Mouse (Mus musculus): ENCODE measurements around the gene Il20rb. TPM values are rescaled to one million over a fixed set of nuclear protein-coding genes. Genes with fewer than 3 reads are reported as not detected.

Gene Il20rb
- polyA plus RNA-seq, 1 experiment from 2014 or later = 0.37 TPM

DNA sequence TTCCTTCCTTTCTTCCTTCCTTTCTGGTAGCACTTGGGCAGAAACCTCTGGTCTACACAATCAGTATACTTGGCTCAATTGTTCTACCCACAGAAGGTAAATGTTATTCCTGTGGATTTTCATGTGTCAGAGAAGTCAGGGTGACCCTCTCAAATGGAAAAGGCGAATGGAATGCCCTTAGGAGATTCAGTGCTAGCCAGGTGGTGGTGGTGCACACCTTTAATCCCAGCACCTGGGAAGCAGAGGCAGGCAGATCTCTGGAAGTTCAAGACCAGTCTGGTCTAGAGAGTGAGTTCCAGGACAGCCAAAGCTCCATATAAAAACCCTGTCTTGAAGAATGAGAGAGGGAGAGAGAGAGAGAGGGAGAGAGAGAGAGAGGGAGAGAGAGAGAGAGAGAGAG, 16.4 kb downstream of the Il20rb start:
- no peaks in the 10 kb centered on the region for H3K36me3 ChIP-seq
- no peak overlapping the region for H3K27ac ChIP-seq
- H3K4me2 ChIP-seq = no peak overlapping the region
- H3K4me1 ChIP-seq (replicated peaks) = no peaks in the 10 kb centered on the region
- H3K9ac ChIP-seq = no peak overlapping the region
- H3K27me3 ChIP-seq = no peaks in the 10 kb centered on the region
- DNase-seq (no peak), ATAC-seq (ENCODE audit: low read depth) (no peak)
- no peak overlapping the region for H3K4me3 ChIP-seq (replicated peaks)
- 28% methylated on average over 1 of the region's 1 CpGs for WGBS (ENCODE audit: insufficient replicate concordance)
- H3K9me3 ChIP-seq (replicated peaks) = no peaks in the 10 kb centered on the region

DNA sequence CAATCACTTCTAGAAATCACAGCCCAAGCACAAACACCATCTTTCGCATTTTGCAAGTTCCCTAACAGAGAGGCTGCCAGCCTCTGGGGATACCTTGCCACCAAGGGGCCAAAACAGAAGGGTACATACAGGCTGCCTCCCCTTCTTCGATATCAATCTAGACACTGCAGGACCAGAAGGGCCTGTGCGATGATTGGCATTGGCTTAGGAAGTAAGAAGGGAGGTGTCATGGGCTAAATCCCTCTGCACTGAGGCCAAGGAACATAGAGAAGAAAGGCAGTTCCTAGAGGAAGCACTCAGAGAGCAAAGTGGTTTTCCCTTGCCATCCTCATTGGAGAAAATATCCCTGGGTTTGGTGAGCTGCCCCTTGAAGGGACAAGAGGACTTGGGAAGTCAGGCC, 16.9 kb downstream of the Il20rb start:
- Histone ChIP-seq H3K36me3 (no peaks in the 10 kb centered on the region), H3K9ac (no peak overlapping the region), H3K27ac (no peak overlapping the region), H3K9me3 (replicated peaks) (no peaks in the 10 kb centered on the region), H3K4me3 (replicated peaks) (no peak overlapping the region), H3K4me1 (replicated peaks) (no peaks in the 10 kb centered on the region), H3K4me2 (no peak overlapping the region), H3K27me3 (no peaks in the 10 kb centered on the region)
- DNase-seq (no peak), ATAC-seq (ENCODE audit: low read depth) (no peak)
- 79% methylated on average over 3 of the region's 3 CpGs for WGBS (ENCODE audit: insufficient replicate concordance)

DNA sequence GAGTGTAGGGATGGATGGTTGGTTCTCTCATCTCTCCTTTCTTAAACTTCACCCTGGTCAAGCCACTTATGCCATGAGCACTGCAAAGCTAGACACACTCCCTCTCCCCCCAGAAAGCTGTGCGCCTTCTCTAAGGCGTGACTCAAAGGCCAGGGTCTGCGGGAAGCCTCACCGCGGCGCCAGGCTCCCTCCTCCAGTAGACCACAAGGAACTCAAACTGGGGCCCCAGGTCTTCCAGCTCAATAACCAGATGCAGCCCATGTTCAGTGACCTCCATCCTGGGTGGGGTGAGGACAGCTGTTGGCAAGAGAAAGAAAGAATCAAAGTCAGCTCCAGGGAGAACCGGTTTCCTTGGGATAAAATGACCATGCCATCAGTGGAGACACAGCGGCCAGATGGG, 18.4 kb downstream of the Il20rb start:
- no peaks in the 10 kb centered on the region for H3K36me3 ChIP-seq
- H3K4me2 ChIP-seq = no peak overlapping the region
- no peaks in the 10 kb centered on the region for H3K4me1 ChIP-seq (replicated peaks)
- DNase-seq (no peak), ATAC-seq (ENCODE audit: low read depth) (no peak)
- no peak overlapping the region for H3K9ac ChIP-seq
- no peak overlapping the region for H3K4me3 ChIP-seq (replicated peaks)
- 91% methylated on average over 8 of the region's 8 CpGs for WGBS (ENCODE audit: insufficient replicate concordance)
- no peak overlapping the region for H3K27ac ChIP-seq
- H3K9me3 ChIP-seq (replicated peaks) = no peaks in the 10 kb centered on the region
- no peaks in the 10 kb centered on the region for H3K27me3 ChIP-seq

DNA sequence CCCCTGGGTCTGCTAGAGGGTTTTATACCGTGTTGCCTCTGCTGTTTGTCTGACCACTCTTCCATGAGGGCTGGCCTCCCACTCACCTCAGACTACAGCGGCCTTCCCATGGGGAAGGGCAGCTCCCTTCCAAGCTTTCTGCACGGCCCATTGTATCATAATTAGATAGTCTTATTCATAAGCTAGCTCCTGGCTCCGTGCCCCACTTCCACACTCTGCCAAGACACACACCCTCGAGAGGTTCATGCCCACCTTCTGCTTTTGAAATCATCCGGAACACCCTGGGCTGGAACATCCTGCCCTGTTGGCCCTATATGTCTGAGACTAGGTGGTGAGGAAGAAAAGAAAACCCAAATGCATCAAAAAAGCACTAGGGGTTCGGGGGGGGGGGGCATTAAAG, 18.9 kb downstream of the Il20rb start:
- no peak for DNase-seq
- Histone ChIP-seq H3K27me3 (no peaks in the 10 kb centered on the region), H3K4me1 (replicated peaks) (no peaks in the 10 kb centered on the region), H3K36me3 (no peaks in the 10 kb centered on the region), H3K9ac (no peak overlapping the region), H3K9me3 (replicated peaks) (no peaks in the 10 kb centered on the region), H3K4me3 (replicated peaks) (no peak overlapping the region), H3K4me2 (no peak overlapping the region), H3K27ac (no peak overlapping the region)
- 68% methylated on average over 7 of the region's 7 CpGs for WGBS (ENCODE audit: insufficient replicate concordance)
- no peak for ATAC-seq (ENCODE audit: low read depth)

DNA sequence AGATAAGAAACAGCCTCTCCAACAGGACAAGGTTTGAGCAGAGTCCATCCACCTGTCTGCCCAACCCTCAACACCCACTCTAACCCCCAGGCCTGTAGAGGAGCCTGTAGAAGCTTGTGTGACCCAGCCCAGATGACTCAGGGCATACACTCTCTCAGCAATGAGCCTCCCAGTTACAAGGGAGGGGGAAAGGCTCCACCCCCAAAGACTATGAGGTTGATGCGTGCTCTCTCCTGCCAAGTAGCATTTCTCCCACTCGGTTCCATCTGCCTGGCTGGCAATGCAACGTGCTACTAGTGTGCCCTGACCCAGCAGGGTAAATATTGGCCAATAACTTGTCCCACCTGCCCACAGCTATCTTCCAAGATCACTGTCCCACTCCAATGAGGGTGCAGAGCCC, 19.8 kb downstream of the Il20rb start:
- DNase-seq = no peak
- ATAC-seq (ENCODE audit: low read depth) = no peak
- H3K9me3 ChIP-seq (replicated peaks) = no peaks in the 10 kb centered on the region
- no peaks in the 10 kb centered on the region for H3K27me3 ChIP-seq
- no peak overlapping the region for H3K27ac ChIP-seq
- no peak overlapping the region for H3K4me3 ChIP-seq (replicated peaks)
- H3K4me1 ChIP-seq (replicated peaks) = no peaks in the 10 kb centered on the region
- H3K36me3 ChIP-seq = no peaks in the 10 kb centered on the region
- H3K9ac ChIP-seq = no peak overlapping the region
- H3K4me2 ChIP-seq = no peak overlapping the region
- 68% methylated on average over 3 of the region's 3 CpGs for WGBS (ENCODE audit: insufficient replicate concordance)

DNA sequence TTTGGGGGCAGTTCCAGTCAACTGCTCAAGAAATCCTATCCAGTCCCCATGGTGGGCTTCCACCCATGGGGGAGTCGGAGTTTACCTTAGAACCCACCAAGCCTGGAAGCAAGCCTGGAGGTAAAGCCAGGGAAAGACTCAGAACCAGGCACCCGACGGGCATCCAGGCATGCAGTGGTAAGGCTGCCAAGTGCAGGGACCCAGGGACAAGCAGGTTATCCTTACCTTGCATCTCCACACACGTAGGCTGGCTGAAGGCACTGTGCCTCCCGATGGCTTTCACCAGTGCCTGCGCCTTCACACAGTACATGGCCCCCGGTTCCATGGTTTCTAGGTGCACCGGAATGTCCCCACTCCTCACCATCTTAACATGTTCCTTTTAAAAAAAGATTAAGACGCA, 20.6 kb downstream of the Il20rb start:
- Histone ChIP-seq H3K36me3 (no peaks in the 10 kb centered on the region), H3K4me2 (no peak overlapping the region), H3K4me3 (replicated peaks) (no peak overlapping the region), H3K4me1 (replicated peaks) (no peaks in the 10 kb centered on the region), H3K27me3 (no peaks in the 10 kb centered on the region), H3K9ac (no peak overlapping the region), H3K9me3 (replicated peaks) (no peaks in the 10 kb centered on the region), H3K27ac (no peak overlapping the region)
- DNase-seq (no peak), ATAC-seq (ENCODE audit: low read depth) (no peak)
- 84% methylated on average over 9 of the region's 9 CpGs for WGBS (ENCODE audit: insufficient replicate concordance)

DNA sequence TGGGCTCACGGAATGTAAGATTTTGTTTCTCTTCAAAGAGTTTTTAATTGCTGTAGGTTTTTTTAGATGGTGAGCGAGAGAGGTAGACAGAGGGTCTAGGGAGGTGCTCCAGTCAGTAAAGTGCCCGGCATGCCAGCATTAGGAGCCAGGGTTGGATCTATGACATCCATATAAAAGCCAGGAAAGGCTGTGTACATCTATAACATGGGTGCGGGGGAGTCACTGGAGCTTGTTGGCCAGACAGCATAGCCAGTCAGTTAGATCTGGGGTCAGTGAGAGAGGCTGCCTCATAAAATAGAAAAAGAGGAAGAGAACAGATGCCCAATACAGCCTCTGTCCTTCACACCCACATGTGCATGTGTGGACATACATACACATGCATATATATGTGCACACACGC, 21.2 kb downstream of the Il20rb start:
- no peaks in the 10 kb centered on the region for H3K9me3 ChIP-seq (replicated peaks)
- H3K4me1 ChIP-seq (replicated peaks) = no peaks in the 10 kb centered on the region
- 81% methylated on average over 5 of the region's 5 CpGs for WGBS (ENCODE audit: insufficient replicate concordance)
- no peak overlapping the region for H3K4me2 ChIP-seq
- no peak overlapping the region for H3K9ac ChIP-seq
- H3K27ac ChIP-seq = no peak overlapping the region
- no peak overlapping the region for H3K4me3 ChIP-seq (replicated peaks)
- DNase-seq (no peak), ATAC-seq (ENCODE audit: low read depth) (no peak)
- H3K36me3 ChIP-seq = no peaks in the 10 kb centered on the region
- H3K27me3 ChIP-seq = no peaks in the 10 kb centered on the region

DNA sequence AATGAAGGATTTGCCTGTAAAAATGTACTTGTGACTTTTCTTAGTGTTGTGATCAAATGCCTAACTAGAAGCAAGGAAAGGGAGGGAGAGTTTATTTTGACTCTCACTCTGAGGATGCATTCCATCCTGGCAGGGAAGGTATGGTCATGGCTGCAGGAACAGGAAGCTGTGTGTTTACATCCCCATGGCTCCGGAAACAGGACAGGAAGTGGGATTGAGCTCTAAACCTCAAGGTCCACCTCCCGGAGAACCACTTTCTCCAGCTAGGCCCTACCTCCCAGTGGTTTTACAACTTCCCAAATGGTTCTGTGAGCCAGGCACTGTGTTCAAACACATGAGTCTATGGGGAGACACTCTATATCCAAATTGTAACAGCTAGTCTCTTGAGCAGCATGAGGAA, 22.8 kb downstream of the Il20rb start:
- Histone ChIP-seq H3K4me1 (replicated peaks) (no peaks in the 10 kb centered on the region), H3K9me3 (replicated peaks) (no peaks in the 10 kb centered on the region), H3K27ac (no peak overlapping the region), H3K9ac (no peak overlapping the region), H3K4me2 (no peak overlapping the region), H3K27me3 (no peaks in the 10 kb centered on the region), H3K4me3 (replicated peaks) (no peak overlapping the region), H3K36me3 (no peaks in the 10 kb centered on the region)
- ATAC-seq (ENCODE audit: low read depth) (no peak), DNase-seq (no peak)
- WGBS (ENCODE audit: insufficient replicate concordance) = 26% methylated on average over 2 of the region's 2 CpGs

DNA sequence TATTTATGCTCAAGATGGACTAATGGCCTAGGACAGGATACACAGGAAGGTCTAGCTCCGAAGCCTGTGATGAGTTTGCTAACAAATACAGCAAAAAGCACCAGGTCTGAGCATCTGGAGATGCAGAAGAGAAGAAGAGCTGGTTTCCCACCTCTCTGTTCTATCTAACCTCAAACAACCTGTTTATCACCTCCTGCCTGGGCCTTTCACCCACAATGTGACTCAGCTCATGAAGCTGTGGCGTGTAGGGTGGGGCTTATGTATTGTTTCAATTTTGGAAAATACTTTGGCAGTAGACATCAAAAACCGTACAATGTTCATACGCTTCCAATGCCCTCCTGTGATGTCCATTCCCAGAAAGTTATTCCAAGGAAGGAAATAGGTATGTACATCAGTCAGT, 24.5 kb downstream of the Il20rb start:
- Histone ChIP-seq H3K9ac (no peak overlapping the region), H3K4me1 (replicated peaks) (no peaks in the 10 kb centered on the region), H3K4me3 (replicated peaks) (no peak overlapping the region), H3K9me3 (replicated peaks) (no peaks in the 10 kb centered on the region), H3K27ac (no peak overlapping the region), H3K4me2 (no peak overlapping the region), H3K36me3 (no peaks in the 10 kb centered on the region), H3K27me3 (no peaks in the 10 kb centered on the region)
- ATAC-seq (ENCODE audit: low read depth) (no peak), DNase-seq (no peak)
- WGBS (ENCODE audit: insufficient replicate concordance) = 70% methylated on average over 4 of the region's 4 CpGs

DNA sequence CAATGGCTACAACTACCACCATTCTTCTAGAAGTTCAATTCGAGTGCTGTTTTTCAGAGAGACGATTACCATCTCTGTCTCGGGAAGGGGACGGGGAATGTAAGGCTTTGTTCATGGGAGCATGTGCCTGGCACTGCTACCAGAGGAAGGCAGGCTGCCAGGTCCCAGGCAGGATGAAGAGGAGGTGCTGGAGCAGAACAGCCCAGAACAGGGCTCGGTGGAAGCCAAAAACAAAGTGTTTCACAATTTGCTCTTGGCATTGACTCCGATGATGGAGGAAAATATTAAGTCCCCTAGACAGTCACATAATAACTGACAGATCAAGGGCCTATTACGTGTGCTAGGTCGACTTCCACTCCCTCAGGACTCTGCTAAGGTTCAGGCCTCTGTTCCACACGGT, 24.9 kb downstream of the Il20rb start:
- DNase-seq (no peak), ATAC-seq (ENCODE audit: low read depth) (no peak)
- Histone ChIP-seq H3K27me3 (no peaks in the 10 kb centered on the region), H3K9ac (no peak overlapping the region), H3K4me3 (replicated peaks) (no peak overlapping the region), H3K27ac (no peak overlapping the region), H3K9me3 (replicated peaks) (no peaks in the 10 kb centered on the region), H3K4me2 (no peak overlapping the region), H3K36me3 (no peaks in the 10 kb centered on the region), H3K4me1 (replicated peaks) (no peaks in the 10 kb centered on the region)
- 73% methylated on average over 9 of the region's 9 CpGs for WGBS (ENCODE audit: insufficient replicate concordance)

DNA sequence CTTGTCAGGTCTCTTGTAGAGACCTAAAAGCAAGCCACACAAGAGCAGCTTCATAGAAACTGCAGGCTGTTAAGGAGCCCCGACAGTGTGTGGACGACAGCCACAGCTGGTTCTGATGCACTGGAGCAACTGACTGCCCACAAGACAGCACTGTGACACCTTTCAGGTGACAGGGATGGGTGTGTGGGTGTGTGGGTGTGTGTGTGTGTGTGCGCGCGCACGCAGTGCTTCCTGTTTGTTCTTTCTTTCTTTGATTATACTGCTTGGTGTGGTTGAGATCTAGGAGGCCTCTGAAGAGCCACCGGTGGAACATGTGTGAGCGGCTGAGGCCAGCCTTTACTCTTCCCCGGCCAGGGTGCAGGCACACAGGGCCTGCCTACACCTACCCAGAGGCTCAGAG, 26.4 kb downstream of the Il20rb start:
- Histone ChIP-seq H3K4me1 (replicated peaks) (no peaks in the 10 kb centered on the region), H3K4me3 (replicated peaks) (no peak overlapping the region), H3K9me3 (replicated peaks) (no peaks in the 10 kb centered on the region), H3K36me3 (no peaks in the 10 kb centered on the region), H3K27ac (no peak overlapping the region), H3K27me3 (no peaks in the 10 kb centered on the region), H3K9ac (no peak overlapping the region), H3K4me2 (no peak overlapping the region)
- WGBS (ENCODE audit: insufficient replicate concordance) = 75% methylated on average over 9 of the region's 9 CpGs
- DNase-seq (no peak), ATAC-seq (ENCODE audit: low read depth) (no peak)

DNA sequence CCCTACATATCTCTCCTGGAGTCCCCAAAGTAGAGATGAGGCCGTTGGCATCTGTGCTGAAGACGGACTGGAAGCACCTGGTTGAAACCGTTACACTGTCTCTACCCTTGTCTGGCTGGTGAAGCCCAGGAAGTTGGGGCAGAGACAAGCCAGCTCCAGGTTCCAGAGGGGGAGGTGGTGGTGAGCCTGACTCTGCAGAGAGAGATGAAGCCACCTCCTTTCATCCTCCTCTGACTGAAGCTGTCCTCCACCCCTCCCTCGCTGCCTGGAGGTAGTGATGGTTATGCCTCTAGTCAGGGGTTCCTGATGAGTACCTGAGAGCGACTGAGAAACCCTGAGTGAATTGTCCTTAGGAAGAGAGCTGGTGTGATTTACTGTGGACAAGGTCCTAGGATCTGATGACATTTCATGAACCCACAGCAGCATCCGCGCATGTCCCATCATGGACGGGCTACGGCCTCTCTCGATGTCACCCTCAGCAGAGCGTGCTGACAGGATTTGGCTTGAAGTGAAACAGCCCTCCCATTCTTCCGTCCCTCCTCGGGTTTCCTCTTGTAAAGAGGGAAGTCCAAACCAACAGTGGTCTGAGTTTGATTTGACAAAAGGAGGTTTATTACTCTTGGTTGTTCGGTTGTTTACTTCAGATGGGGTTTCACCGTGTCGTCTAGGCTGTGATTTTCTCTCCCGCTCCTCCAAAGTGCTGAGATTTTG, 28.5 kb downstream of the Il20rb start:
- Histone ChIP-seq H3K4me1 (replicated peaks) (peaks cover 7% of the 10 kb centered on the region), H3K9me3 (replicated peaks) (no peaks in the 10 kb centered on the region), H3K4me2 (no peak overlapping the region), H3K27me3 (no peaks in the 10 kb centered on the region), H3K4me3 (replicated peaks) (no peak overlapping the region), H3K9ac (no peak overlapping the region), H3K36me3 (no peaks in the 10 kb centered on the region), H3K27ac (no peak overlapping the region)
- ATAC-seq (ENCODE audit: low read depth) (no peak), DNase-seq (no peak)
- WGBS (ENCODE audit: insufficient replicate concordance) = 68% methylated on average over 17 of the region's 17 CpGs
